Mouse (Mus musculus): ENCODE measurements around the gene Shroom3. TPM values are rescaled to one million over a fixed set of nuclear protein-coding genes. Genes with fewer than 3 reads are reported as not detected.
A peak's percentile ranks its signal among the peaks of the same experiment; 100 is the strongest.

Shroom3 gene
- polyA plus RNA-seq, 1 experiment: 18.6 TPM

- Histone ChIP-seq H3K27me3 (replicated peaks; ENCODE audit: control insufficient read depth, insufficient read depth, low read length) (no peaks in the 10 kb centered on the region), H3K27ac (ENCODE audit: insufficient read depth, low read depth, low read length) (no peak overlapping the region), H3K4me1 (ENCODE audit: control insufficient read depth, insufficient read depth, low read length) (peaks cover 17% of the 10 kb centered on the region), H3K36me3 (ENCODE audit: control insufficient read depth, insufficient read depth, low read length) (no peaks in the 10 kb centered on the region), H3K4me3 (ENCODE audit: insufficient read depth, low read depth, low read length) (no peak overlapping the region)
- TF ChIP-seq POLR2A (IDR thresholded peaks at IDR 0.05; ENCODE audit: low read depth, low read length) (no peak), CTCF (conservative IDR thresholded peaks at IDR 0.05; ENCODE audit: insufficient read depth, insufficient read length, low read depth, low read length) (no peak)
- DNase-seq: no peak
- WGBS: 66% methylated on average over 5 of the region's 5 CpGs
These were observed 28.5 kb downstream of the Shroom3 start for GRCm38 (mm10) chr5:92711666-92712290.

GRCm38 (mm10) chr5:92712621-92713395 lies 29.6 kb downstream of the Shroom3 start:
- WGBS: 59% methylated on average over 5 of the region's 5 CpGs
- TF ChIP-seq POLR2A (IDR thresholded peaks at IDR 0.05; ENCODE audit: low read depth, low read length) (no peak), CTCF (conservative IDR thresholded peaks at IDR 0.05; ENCODE audit: insufficient read depth, insufficient read length, low read depth, low read length) (no peak)
- Histone ChIP-seq H3K4me1 (ENCODE audit: control insufficient read depth, insufficient read depth, low read length) (peaks cover 19% of the 10 kb centered on the region), H3K27ac (ENCODE audit: insufficient read depth, low read depth, low read length) (peak overlapping the region; percentile 86), H3K36me3 (ENCODE audit: control insufficient read depth, insufficient read depth, low read length) (no peaks in the 10 kb centered on the region), H3K4me3 (ENCODE audit: insufficient read depth, low read depth, low read length) (no peak overlapping the region), H3K27me3 (replicated peaks; ENCODE audit: control insufficient read depth, insufficient read depth, low read length) (no peaks in the 10 kb centered on the region)
- DNase-seq: peak; percentile 84

DNA sequence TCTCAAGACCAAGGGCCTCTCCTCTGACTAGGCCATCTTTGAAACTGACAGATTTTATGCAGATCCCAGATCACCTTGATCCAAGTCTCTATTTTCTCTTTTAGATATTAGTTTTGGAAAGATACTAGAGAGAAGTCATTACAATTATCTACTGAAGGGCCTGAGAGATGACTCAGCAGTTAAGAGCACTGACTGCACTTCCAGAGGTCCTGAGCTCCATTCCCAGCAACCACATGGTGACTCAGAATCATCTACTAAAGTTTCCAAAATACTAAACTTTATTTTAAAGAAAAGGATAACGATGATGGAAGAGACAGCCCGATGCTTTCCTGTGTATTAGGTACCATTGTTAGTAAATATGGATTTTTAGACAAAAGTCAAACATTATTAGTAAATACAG lies 31.7 kb downstream of the Shroom3 start:
- H3K4me1 ChIP-seq (ENCODE audit: control insufficient read depth, insufficient read depth, low read length): peaks cover 13% of the 10 kb centered on the region
- H3K27ac ChIP-seq (ENCODE audit: insufficient read depth, low read depth, low read length): no peak overlapping the region
- no peaks in the 10 kb centered on the region for H3K27me3 ChIP-seq (replicated peaks; ENCODE audit: control insufficient read depth, insufficient read depth, low read length)
- no peak overlapping the region for H3K4me3 ChIP-seq (ENCODE audit: insufficient read depth, low read depth, low read length)
- 96% methylated on average over 2 of the region's 2 CpGs for WGBS
- TF ChIP-seq CTCF (conservative IDR thresholded peaks at IDR 0.05; ENCODE audit: insufficient read depth, insufficient read length, low read depth, low read length): no peak
- H3K36me3 ChIP-seq (ENCODE audit: control insufficient read depth, insufficient read depth, low read length): no peaks in the 10 kb centered on the region
- no peak for DNase-seq

GRCm38 (mm10) chr5:92715319-92715718 lies 32.1 kb downstream of the Shroom3 start:
- H3K27ac ChIP-seq (ENCODE audit: insufficient read depth, low read depth, low read length): no peak overlapping the region
- H3K36me3 ChIP-seq (ENCODE audit: control insufficient read depth, insufficient read depth, low read length): no peaks in the 10 kb centered on the region
- no peak for TF ChIP-seq POLR2A (IDR thresholded peaks at IDR 0.05; ENCODE audit: low read depth, low read length)
- TF ChIP-seq CTCF (conservative IDR thresholded peaks at IDR 0.05; ENCODE audit: insufficient read depth, insufficient read length, low read depth, low read length): no peak
- peaks cover 13% of the 10 kb centered on the region for H3K4me1 ChIP-seq (ENCODE audit: control insufficient read depth, insufficient read depth, low read length)
- 80% methylated on average over 11 of the region's 11 CpGs for WGBS
- no peak overlapping the region for H3K4me3 ChIP-seq (ENCODE audit: insufficient read depth, low read depth, low read length)
- DNase-seq: no peak
- no peaks in the 10 kb centered on the region for H3K27me3 ChIP-seq (replicated peaks; ENCODE audit: control insufficient read depth, insufficient read depth, low read length)

DNA sequence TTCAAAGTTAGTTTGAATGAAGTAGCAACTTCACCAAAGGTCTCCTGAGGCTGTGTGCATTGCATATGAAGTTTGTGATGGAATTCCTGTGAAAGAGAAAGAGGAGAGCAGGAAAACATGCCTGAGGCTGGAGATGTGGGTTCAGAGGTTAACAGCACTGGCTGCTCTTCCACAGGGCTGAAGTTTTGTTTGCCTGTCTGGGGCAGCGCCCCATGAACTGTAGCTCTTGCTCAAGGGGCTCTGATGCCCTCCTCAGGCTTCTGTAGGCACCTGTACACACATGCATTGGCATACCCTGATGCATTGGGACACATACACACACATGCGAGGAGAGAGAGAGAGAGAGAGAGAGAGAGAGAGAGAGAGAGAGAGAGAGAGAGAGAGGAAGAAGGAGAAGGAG lies 32.7 kb downstream of the Shroom3 start:
- Histone ChIP-seq H3K4me3 (ENCODE audit: insufficient read depth, low read depth, low read length) (no peak overlapping the region), H3K27ac (ENCODE audit: insufficient read depth, low read depth, low read length) (no peak overlapping the region), H3K36me3 (ENCODE audit: control insufficient read depth, insufficient read depth, low read length) (no peaks in the 10 kb centered on the region), H3K4me1 (ENCODE audit: control insufficient read depth, insufficient read depth, low read length) (peaks cover 13% of the 10 kb centered on the region), H3K27me3 (replicated peaks; ENCODE audit: control insufficient read depth, insufficient read depth, low read length) (no peaks in the 10 kb centered on the region)
- 74% methylated on average over 2 of the region's 2 CpGs for WGBS
- peak; percentile 42 for DNase-seq
- TF ChIP-seq CTCF (conservative IDR thresholded peaks at IDR 0.05; ENCODE audit: insufficient read depth, insufficient read length, low read depth, low read length): no peak; the same call in 1 of the 2 replicates
- TF ChIP-seq POLR2A (IDR thresholded peaks at IDR 0.05; ENCODE audit: low read depth, low read length): no peak

- peak; percentile 45 for DNase-seq
- peaks cover 8% of the 10 kb centered on the region for H3K4me1 ChIP-seq (ENCODE audit: control insufficient read depth, insufficient read depth, low read length)
- peak overlapping the region; percentile 0; the same call in 1 of the 2 replicates for H3K27ac ChIP-seq (ENCODE audit: insufficient read depth, low read depth, low read length)
- 52% methylated on average over 3 of the region's 3 CpGs for WGBS
- H3K36me3 ChIP-seq (ENCODE audit: control insufficient read depth, insufficient read depth, low read length): no peaks in the 10 kb centered on the region
- H3K27me3 ChIP-seq (replicated peaks; ENCODE audit: control insufficient read depth, insufficient read depth, low read length): no peaks in the 10 kb centered on the region
- no peak overlapping the region for H3K4me3 ChIP-seq (ENCODE audit: insufficient read depth, low read depth, low read length)
- no peak for TF ChIP-seq CTCF (conservative IDR thresholded peaks at IDR 0.05; ENCODE audit: insufficient read depth, insufficient read length, low read depth, low read length)
- TF ChIP-seq POLR2A (IDR thresholded peaks at IDR 0.05; ENCODE audit: low read depth, low read length): no peak
These were observed 34.6 kb downstream of the Shroom3 start for GRCm38 (mm10) chr5:92717666-92718360.

GRCm38 (mm10) chr5:92718856-92719255 lies 35.6 kb downstream of the Shroom3 start:
- no peak for TF ChIP-seq CTCF (conservative IDR thresholded peaks at IDR 0.05; ENCODE audit: insufficient read depth, insufficient read length, low read depth, low read length)
- no peak for TF ChIP-seq POLR2A (IDR thresholded peaks at IDR 0.05; ENCODE audit: low read depth, low read length)
- 52% methylated on average over 3 of the region's 3 CpGs for WGBS
- Histone ChIP-seq H3K27me3 (replicated peaks; ENCODE audit: control insufficient read depth, insufficient read depth, low read length) (no peaks in the 10 kb centered on the region), H3K4me1 (ENCODE audit: control insufficient read depth, insufficient read depth, low read length) (peaks cover 3% of the 10 kb centered on the region; the same call in 1 of the 2 replicates), H3K36me3 (ENCODE audit: control insufficient read depth, insufficient read depth, low read length) (no peaks in the 10 kb centered on the region), H3K4me3 (ENCODE audit: insufficient read depth, low read depth, low read length) (no peak overlapping the region), H3K27ac (ENCODE audit: insufficient read depth, low read depth, low read length) (no peak overlapping the region)
- peak; percentile 35 for DNase-seq

Measured in kidney, adult 2 months (tissue).